Mouse (Mus musculus): ENCODE measurements around the gene Mmp9.

The Mmp9 gene

GRCm38 (mm10) chr2:164955725-164956124, 15.1 kb downstream of the Mmp9 start:
- DNase-seq (ENCODE audit: low spot score), result no peak

DNA sequence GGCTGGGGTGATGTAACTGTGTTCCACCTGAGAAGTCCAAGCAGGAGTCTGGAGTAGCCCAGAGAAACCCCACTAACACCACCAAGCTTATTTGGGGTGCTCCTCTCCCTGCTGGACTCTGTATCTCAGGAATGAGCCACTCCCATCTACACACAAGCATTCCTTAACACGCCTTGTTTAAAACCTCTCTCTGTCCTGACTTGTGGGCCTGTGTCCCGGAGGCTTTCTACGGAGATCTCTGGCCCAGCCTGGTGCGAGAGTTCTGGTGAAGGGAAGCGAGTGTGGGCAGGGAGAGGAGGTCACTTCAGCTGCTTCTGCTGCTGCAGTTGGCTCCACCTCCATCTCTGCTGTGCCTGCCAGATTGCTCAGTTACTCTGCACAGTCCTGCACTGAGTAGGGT, 15.6 kb downstream of the Mmp9 start:
- DNase-seq (ENCODE audit: low spot score), result no peak

DNA sequence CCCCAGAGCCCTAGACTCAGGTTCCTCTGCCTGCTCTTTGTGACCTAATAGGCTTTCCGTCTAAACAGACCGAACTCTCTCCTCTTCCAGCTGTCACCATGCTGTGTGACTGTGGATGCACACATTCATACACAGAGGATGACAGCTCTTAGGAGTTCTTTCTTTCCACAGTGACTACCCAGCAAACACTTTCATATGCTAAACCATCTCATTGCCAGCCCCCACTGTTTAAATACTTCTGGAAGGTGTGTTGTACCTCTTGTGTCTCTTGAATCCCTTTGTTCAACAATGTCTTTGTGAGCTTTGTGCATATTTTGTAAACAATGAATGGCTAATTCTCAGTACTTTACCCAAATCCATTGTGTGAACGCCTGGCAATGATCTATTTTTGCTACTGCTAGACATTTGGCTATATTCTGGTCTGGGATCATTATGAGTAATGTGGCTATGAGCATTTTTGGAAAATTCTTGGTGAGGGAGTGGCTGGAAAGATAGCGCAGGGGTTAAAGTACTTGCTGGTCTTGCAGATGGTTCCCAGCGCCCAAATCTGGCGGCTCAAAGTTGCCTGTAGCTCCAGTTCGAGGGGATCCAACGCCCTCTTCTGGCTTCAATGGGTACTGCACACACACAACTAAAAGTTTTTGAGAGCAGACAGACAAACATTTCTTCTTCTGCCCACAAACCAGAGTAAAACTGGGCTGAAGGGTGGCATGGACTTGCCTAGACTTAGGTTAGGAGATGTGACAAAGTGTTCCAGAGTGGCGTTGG, 17.2 kb downstream of the Mmp9 start:
- DNase-seq (ENCODE audit: low spot score), result no peak

GRCm38 (mm10) chr2:164960716-164961441, 20.3 kb downstream of the Mmp9 start, which contains the start of gene Slc12a5:
TSS of gene Slc12a5 (plus strand) at chr2:164960802.
- peak; percentile 86 for DNase-seq (ENCODE audit: low spot score)

GRCm38 (mm10) chr2:164961506-164962182, 21.1 kb downstream of the Mmp9 start:
- peak; percentile 81 for DNase-seq (ENCODE audit: low spot score)

- no peak for DNase-seq (ENCODE audit: low spot score)
Observed at GRCm38 (mm10) chr2:164962183-164962580, 21.6 kb downstream of the Mmp9 start.

DNA sequence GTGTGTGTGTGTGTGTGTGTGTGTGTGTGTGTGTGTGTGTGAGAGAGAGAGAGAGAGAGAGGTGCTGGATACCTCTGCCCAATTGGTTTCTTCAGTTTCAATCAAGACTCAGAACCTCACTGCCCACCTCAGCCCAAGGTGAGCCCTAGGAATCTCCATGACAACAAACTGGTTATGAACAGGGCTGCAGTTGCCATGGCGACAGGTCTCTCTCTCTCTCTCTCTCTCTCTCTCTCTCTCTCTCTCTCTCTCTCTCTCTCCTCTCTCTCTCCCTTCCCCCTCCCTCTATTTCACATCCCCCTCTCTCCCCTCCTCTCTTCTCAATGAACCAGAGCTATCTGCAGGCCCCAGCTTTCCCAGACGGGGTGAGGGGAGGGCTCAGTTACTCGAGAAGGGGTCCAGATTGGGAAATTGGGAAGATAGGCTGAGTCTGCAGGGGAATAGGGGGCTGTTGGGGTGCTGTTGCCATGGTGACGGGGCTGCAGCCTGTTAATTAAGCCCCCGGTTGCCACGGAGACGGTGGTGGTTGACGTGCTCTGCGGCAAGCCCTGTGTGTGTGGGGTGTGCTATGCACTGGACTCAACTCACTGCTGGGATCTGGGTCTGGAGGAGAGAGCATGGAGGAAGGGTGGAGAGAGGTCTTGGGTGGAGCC, 23.8 kb downstream of the Mmp9 start:
- DNase-seq (ENCODE audit: low spot score), result no peak

- DNase-seq (ENCODE audit: low spot score), result no peak
Observed at GRCm38 (mm10) chr2:164964981-164965380, 24.4 kb downstream of the Mmp9 start.

GRCm38 (mm10) chr2:164966381-164966780, 25.8 kb downstream of the Mmp9 start:
- DNase-seq (ENCODE audit: low spot score), result peak; percentile 85

DNA sequence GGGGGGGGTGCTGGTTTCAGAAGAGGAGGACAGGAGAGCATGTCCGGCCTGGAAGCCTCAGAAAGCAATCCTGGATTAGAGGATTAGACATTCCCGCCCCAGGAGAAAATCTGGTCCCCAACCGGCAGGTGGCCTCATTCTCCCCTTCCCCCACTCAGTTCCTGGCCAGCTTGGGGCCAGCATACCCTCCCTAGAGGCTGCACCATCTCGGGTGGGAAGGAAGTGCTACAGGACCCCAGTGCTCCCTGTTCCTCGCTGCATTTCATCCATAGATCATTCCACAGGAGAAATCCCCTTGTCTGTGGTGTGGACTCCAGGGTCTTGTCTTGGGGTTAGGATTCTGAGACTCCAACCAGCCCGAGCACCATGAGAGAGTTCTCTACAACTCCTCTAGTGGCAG, 26.6 kb downstream of the Mmp9 start:
- no peak for DNase-seq (ENCODE audit: low spot score)

DNA sequence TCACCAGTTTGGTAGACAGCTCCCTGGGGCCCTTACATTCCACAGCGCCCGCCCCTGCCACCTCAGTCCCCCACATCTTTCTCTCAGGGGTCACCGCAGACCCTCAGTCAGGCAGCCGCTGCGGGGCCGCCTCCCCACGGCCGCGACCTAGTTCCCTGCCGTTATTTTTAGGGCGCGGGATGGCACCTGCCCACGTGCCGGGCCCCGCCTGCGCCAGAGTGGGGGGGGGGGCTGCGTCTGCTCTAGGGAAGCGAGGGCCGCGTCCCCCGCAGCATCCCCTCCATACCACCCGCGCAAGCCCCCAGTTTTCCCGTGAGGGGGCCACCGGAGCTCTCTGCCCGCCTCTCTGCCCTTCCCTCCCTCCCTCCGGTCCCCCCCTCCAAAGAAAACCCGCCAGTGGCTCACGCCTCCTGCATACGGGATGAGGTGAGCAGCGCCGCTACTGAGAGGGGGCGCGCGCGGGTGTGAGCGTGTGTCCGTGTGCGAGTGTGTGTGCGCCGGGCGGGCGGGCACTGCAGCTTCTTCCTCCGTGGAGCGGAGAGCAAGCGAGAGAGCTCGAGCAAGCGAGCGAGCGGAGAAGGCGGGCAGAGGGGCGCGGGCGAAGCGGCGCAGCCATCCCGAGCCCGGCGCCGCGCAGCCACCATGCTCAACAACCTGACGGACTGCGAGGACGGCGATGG, 27.3 kb downstream of the Mmp9 start:
- no peak for DNase-seq (ENCODE audit: low spot score)

DNA sequence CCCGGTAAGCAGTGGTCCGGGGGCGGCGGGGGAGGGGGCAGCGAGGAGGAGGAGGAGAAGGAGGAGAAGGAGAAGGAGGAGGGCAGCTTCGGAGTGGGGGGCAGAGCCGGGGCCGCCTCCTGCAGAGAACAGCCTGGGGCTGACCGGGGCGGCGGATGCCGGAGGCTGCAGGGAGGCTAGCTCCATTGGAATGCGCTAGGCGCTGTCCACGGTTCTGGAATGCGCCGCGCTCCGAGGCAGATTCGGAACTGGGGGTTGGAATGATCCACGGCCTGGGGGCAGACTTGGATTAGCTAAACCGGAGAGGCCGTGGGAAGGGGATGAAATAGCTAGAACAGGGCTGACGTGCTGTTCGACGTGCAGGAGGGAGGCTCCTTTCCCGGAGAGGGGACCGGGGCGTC, 27.9 kb downstream of the Mmp9 start:
- peak; percentile 87 for DNase-seq (ENCODE audit: low spot score)

DNA sequence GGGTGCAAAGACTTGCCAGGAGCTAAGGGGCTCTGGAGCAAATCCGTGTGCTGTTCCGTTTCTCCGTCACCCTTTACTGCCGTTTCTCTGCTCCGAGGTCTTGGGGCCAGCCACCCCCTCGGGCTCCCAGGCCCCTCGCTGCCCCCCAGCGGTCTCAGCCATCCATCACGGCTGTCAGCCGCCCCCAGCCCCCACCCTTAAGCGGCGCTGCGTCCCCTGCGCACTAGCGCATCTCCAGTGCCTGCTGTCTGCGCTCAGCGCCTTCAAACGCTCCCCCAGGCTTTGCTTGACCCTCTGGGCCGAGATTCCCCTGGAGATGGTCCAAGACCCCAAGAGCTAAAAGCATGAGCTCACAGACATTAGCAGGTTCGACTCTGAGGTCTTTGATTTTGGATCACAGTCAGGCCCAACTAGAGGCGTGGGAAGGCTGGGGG, 28.8 kb downstream of the Mmp9 start:
- no peak for DNase-seq (ENCODE audit: low spot score)

DNA sequence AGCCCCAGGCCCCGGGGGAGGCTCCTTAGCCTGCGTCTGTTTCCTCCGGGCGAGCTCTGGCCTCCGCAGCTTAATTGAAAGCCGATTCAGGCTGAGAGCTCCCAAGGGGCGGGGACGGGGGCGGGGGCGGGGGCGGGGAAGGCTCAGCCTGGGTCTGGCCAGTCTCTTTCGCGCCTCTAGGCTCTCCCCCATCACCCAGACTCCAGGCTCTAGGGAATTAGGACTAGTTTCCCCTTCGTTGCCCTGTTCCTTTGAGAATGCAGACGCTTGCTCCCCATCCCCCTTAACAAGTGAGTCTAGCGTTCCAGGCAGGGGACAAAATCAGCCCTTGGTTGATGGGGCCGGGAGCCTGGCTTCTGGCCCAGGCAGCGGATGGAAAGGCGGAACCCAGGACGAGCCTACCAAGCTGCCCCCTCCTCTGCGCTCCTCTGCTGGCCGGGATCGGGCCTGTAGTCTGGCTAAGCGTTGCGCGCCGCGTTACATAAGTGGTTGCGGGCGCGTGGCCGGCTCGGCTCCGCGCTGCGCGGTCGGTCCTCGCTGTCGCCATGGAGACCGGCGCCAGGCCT, 30.1 kb downstream of the Mmp9 start:
- peak; percentile 57 for DNase-seq (ENCODE audit: low spot score)

DNA sequence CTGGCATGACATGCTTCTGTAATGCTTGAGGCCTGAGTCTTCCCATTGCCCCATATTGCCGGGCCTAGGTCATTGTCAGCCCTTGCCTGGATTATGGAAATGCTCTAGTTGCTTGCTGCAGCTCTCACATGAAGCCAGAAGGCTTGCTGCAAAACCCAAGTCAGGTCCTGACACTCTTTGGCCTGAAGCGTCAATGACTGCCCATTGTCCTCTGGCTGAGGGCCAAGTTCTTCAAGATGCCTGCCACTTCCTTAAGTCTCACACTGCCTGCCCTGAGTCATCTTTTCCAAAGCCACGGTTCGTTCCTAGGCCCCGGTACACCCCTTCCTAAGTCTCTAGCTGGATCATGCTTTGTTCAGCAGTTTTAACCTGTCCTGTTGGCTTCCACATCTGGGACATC, 32.1 kb downstream of the Mmp9 start:
- no peak for DNase-seq (ENCODE audit: low spot score)

- DNase-seq (ENCODE audit: low spot score), result no peak
Observed at GRCm38 (mm10) chr2:164975611-164976010, 35.0 kb downstream of the Mmp9 start.

DNA sequence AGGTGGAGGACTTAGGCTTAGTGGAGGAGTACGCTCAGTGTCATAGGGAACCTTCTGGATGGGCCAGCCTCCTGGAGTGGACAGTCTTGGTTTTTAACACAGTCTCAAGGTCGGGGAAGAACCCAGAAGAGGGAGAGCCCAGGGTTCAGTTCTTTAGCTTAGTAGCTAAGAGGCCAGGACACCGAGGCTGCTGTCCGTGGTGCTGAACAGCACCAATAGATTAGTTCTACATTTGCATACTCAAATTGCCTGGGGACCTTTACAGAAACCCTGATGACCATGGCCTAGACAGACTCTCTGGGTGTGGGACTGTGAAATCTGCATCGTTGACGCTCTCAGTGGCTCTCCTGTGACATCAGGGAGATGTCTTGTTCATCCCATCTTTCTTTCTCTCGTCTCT, 39.2 kb downstream of the Mmp9 start:
- DNase-seq (ENCODE audit: low spot score), result peak; percentile 85

DNA sequence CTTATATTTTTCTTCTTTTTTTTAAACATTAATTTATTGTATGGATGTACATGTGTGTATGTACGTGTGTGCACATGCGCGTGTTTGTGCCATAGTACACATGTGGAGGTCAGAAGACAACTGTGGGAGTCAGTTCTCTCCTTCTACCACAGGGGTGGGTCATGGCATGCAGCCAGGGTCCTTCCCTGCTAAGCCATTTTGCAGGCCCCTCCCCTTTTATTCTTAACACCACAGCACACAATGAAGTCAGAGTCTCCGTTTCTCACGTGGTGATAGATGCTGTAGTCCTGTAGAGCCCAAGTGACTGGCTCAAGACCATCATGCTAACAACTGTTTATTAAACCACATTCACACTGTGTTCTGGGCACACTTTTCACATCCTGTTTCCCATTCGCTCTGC, 45.4 kb downstream of the Mmp9 start:
- DNase-seq (ENCODE audit: low spot score), result no peak

- no peak for DNase-seq (ENCODE audit: low spot score)
Observed at GRCm38 (mm10) chr2:164986371-164987027, 45.9 kb downstream of the Mmp9 start.

GRCm38 (mm10) chr2:164988777-164989176, 48.2 kb downstream of the Mmp9 start:
- DNase-seq (ENCODE audit: low spot score), result no peak

- no peak for DNase-seq (ENCODE audit: low spot score)
Observed at GRCm38 (mm10) chr2:164991111-164991510, 50.5 kb downstream of the Mmp9 start.

Measured in embryo, embryonic 10.5 days (tissue).